Mouse (Mus musculus) olfactory bulb, adult 2 months (tissue): ENCODE measurements at regions not wholly inside any gene's neighbourhood (a gene's known extent, or its start where the extent isn't known, plus 50 kb on each side); places are given as distances from the start of the nearest gene placed in this dataset.

Experiments
- CTCF ChIP-seq: fragments of 200-500 bp; IDR thresholded peaks from 2 replicates; pipeline ENCODE4 v1.5.1; 2012; ENCODE audit warnings: low read depth, mild to moderate bottlenecking, low read length, moderate library complexity; ENCODE audit not compliant: insufficient read depth
- POLR2A ChIP-seq: fragments of 200-500 bp; IDR thresholded peaks from 2 replicates; pipeline ENCODE4 v1.6.1; 2012; ENCODE audit warnings: mild to moderate bottlenecking, low read depth, low read length, moderate library complexity; ENCODE audit not compliant: insufficient read depth

- TF ChIP-seq POLR2A: no peak
- TF ChIP-seq CTCF: no peak
Observed at GRCm38 (mm10) chr6:143442361-143442760, 275.3 kb downstream of the Etnk1 start.
